Mouse (Mus musculus): ENCODE data around the gene Kazn. TPM values are rescaled to one million over a fixed set of nuclear protein-coding genes. Genes with fewer than 3 reads are reported as not detected.

The Kazn gene
- polyA plus RNA-seq, 1 experiment: not detected

DNA sequence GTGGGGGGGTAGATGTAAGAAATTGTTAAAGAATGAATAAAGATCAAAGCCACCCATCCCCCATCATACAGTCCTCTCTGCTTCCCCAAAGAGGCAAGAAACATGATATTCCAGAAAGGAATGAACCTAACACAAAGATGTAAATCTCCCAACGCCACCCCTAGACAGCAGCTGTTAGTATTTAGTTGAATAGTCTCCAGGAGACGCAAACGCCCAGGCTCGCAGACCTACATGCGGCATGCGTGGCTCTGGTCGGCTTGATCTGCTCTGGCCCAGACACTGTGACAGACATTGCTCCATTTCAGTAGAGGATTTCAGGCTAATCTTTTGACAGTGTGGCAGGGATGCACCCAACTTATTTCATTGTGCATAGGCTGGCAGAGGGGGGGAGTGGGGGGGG, 120.7 kb downstream of the Kazn start:
- Histone ChIP-seq H3K79me3 (ENCODE audit: low read depth) (no peaks in the 10 kb centered on the region), H3ac (ENCODE audit: control insufficient read depth, insufficient read length, low read depth) (no peak overlapping the region), H3K79me2 (ENCODE audit: control insufficient read depth, insufficient read depth) (no peaks in the 10 kb centered on the region), H3K36me3 (ENCODE audit: control insufficient read depth, insufficient read depth) (no peaks in the 10 kb centered on the region), H3K4me3 (ENCODE audit: insufficient read depth, poor library complexity, severe bottlenecking) (no peak overlapping the region), H3K27me3 (ENCODE audit: control insufficient read depth, insufficient read depth, insufficient read length) (no peaks in the 10 kb centered on the region)
- no peak for TF ChIP-seq CTCF (IDR thresholded peaks at IDR 0.05; ENCODE audit: control insufficient read depth, insufficient read depth, insufficient read length)
- TF ChIP-seq CEBPB (IDR thresholded peaks at IDR 0.05; ENCODE audit: low read depth): no peak
- no peak for TF ChIP-seq FOSL1 (IDR thresholded peaks at IDR 0.05; ENCODE audit: insufficient read depth, low read length, poor library complexity, severe bottlenecking)
- no peak for TF ChIP-seq MYOD1 (IDR thresholded peaks at IDR 0.05; ENCODE audit: control insufficient read depth, insufficient read length, low read depth)
- no peak for TF ChIP-seq MYOG (IDR thresholded peaks at IDR 0.05; ENCODE audit: control insufficient read depth, extremely low read depth, insufficient read length)
- no peak for TF ChIP-seq MAX (IDR thresholded peaks at IDR 0.05)
- TF ChIP-seq USF1 (IDR thresholded peaks at IDR 0.05; ENCODE audit: low read depth): no peak

DNA sequence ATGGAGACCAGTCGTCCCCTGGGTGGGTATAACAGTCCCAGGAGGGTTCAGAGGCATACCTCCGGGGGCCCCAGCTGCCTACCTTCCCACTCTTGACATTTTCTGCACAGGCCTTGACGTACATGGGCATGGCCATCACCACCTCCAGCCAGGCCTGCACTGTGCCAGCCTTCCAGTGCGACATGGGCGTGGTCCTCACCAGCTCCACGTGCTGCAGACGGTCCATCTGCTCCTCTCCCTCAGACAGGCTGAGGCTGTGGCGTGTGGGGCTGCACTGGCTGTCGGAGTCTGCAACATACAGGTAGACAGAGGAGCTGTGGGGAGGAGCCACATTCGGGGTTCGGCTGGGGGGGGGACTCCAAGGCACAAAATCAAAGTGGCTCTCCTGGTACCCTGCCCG, 121.2 kb downstream of the Kazn start:
- Histone ChIP-seq H3K79me3 (ENCODE audit: low read depth) (no peaks in the 10 kb centered on the region), H3ac (ENCODE audit: control insufficient read depth, insufficient read length, low read depth) (no peak overlapping the region), H3K27me3 (ENCODE audit: control insufficient read depth, insufficient read depth, insufficient read length) (no peaks in the 10 kb centered on the region), H3K36me3 (ENCODE audit: control insufficient read depth, insufficient read depth) (no peaks in the 10 kb centered on the region), H3K79me2 (ENCODE audit: control insufficient read depth, insufficient read depth) (no peaks in the 10 kb centered on the region), H3K4me3 (ENCODE audit: insufficient read depth, poor library complexity, severe bottlenecking) (no peak overlapping the region)
- no peak for TF ChIP-seq CEBPB (IDR thresholded peaks at IDR 0.05; ENCODE audit: low read depth)
- TF ChIP-seq USF1 (IDR thresholded peaks at IDR 0.05; ENCODE audit: low read depth): no peak
- TF ChIP-seq FOSL1 (IDR thresholded peaks at IDR 0.05; ENCODE audit: insufficient read depth, low read length, poor library complexity, severe bottlenecking): no peak
- TF ChIP-seq MYOD1 (IDR thresholded peaks at IDR 0.05; ENCODE audit: control insufficient read depth, insufficient read length, low read depth): no peak
- TF ChIP-seq MYOG (IDR thresholded peaks at IDR 0.05; ENCODE audit: control insufficient read depth, extremely low read depth, insufficient read length): no peak
- no peak for TF ChIP-seq CTCF (IDR thresholded peaks at IDR 0.05; ENCODE audit: control insufficient read depth, insufficient read depth, insufficient read length)
- TF ChIP-seq MAX (IDR thresholded peaks at IDR 0.05): no peak

DNA sequence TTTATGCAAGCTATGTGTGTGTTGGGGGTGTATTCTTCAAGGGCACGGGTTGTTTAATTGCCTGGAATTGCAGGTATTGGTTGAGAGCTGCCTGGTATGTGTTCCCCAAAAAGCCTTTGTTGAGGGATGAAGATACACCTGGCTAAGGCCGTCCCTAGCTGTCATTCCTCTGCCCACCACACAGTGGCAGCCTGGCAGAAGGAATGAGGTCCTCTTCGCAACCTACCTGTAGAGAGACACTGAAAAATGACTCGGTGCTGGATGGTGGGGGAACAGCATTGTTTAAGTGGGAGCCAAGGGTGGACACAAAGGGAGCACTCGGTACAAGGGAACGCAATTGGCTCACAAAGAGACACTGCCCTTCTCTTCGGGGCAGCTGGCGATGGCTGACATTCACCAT, 125.9 kb downstream of the Kazn start:
- Histone ChIP-seq H3K27me3 (ENCODE audit: control insufficient read depth, insufficient read depth, insufficient read length) (no peaks in the 10 kb centered on the region), H3K36me3 (ENCODE audit: control insufficient read depth, insufficient read depth) (no peaks in the 10 kb centered on the region), H3K79me2 (ENCODE audit: control insufficient read depth, insufficient read depth) (no peaks in the 10 kb centered on the region), H3ac (ENCODE audit: control insufficient read depth, insufficient read length, low read depth) (no peak overlapping the region), H3K79me3 (ENCODE audit: low read depth) (no peaks in the 10 kb centered on the region), H3K4me3 (ENCODE audit: insufficient read depth, poor library complexity, severe bottlenecking) (no peak overlapping the region)
- TF ChIP-seq MYOG (IDR thresholded peaks at IDR 0.05; ENCODE audit: control insufficient read depth, extremely low read depth, insufficient read length) (no peak), CTCF (IDR thresholded peaks at IDR 0.05; ENCODE audit: control insufficient read depth, insufficient read depth, insufficient read length) (no peak), USF1 (IDR thresholded peaks at IDR 0.05; ENCODE audit: low read depth) (no peak), MYOD1 (IDR thresholded peaks at IDR 0.05; ENCODE audit: control insufficient read depth, insufficient read length, low read depth) (no peak), MAX (IDR thresholded peaks at IDR 0.05) (no peak), FOSL1 (IDR thresholded peaks at IDR 0.05; ENCODE audit: insufficient read depth, low read length, poor library complexity, severe bottlenecking) (no peak), CEBPB (IDR thresholded peaks at IDR 0.05; ENCODE audit: low read depth) (no peak)

DNA sequence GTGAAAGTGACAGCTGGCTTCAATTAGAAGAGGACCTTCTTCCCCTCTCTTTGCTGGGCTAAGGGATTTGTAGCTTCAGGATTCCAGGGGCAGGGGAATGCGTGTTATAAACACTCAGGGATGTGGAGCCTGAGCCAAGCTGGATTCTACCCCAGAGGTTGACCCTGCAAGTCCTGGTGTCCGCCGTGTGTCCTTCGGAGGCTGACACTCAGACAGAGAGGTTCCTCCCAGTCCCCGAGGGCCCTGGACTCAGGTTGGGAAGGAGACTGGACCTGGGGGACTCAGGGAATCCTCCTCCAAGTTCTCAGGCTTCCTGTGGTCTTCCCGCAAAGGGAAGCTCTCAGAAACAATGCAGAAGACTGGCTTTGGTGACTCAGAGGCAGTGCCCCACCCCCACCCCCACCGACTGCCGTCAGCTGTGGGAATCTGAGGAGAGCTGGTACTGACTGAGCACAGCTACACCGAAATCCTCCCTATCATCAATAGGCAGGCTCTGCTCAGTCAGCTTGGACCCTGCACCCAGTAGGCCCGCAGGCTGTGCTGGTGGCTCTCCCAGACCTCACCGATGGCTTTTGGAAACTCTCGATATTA, 136.0 kb downstream of the Kazn start:
- Histone ChIP-seq H3K79me2 (ENCODE audit: control insufficient read depth, insufficient read depth) (no peaks in the 10 kb centered on the region), H3K4me3 (ENCODE audit: insufficient read depth, poor library complexity, severe bottlenecking) (no peak overlapping the region), H3K79me3 (ENCODE audit: low read depth) (no peaks in the 10 kb centered on the region), H3K27me3 (ENCODE audit: control insufficient read depth, insufficient read depth, insufficient read length) (no peaks in the 10 kb centered on the region), H3ac (ENCODE audit: control insufficient read depth, insufficient read length, low read depth) (no peak overlapping the region), H3K36me3 (ENCODE audit: control insufficient read depth, insufficient read depth) (no peaks in the 10 kb centered on the region)
- TF ChIP-seq FOSL1 (IDR thresholded peaks at IDR 0.05; ENCODE audit: insufficient read depth, low read length, poor library complexity, severe bottlenecking) (no peak), MAX (IDR thresholded peaks at IDR 0.05) (no peak), MYOD1 (IDR thresholded peaks at IDR 0.05; ENCODE audit: control insufficient read depth, insufficient read length, low read depth) (no peak), MYOG (IDR thresholded peaks at IDR 0.05; ENCODE audit: control insufficient read depth, extremely low read depth, insufficient read length) (no peak), CEBPB (IDR thresholded peaks at IDR 0.05; ENCODE audit: low read depth) (no peak), CTCF (IDR thresholded peaks at IDR 0.05; ENCODE audit: control insufficient read depth, insufficient read depth, insufficient read length) (no peak), USF1 (IDR thresholded peaks at IDR 0.05; ENCODE audit: low read depth) (no peak)

DNA sequence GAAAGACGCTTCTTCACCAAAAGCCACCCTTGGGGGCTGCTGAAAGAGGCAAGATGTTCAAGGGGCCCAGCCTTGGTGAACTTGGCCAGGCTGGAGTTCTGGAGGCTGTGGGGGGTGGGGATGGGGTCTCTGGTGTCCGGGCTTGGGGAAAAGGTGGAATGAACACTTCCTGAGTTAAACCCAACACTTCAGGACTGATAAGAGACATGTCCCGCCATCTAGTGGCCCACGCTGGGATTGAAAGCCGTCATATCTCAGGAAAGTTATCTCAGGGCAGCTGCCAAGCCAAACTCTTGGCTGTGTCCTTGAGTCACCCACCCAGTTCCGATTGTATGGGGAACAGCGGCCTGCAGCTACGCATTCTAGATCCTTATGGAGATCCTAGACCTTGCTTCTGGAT, 140.9 kb downstream of the Kazn start:
- Histone ChIP-seq H3K36me3 (ENCODE audit: control insufficient read depth, insufficient read depth) (no peaks in the 10 kb centered on the region), H3K79me3 (ENCODE audit: low read depth) (no peaks in the 10 kb centered on the region), H3K79me2 (ENCODE audit: control insufficient read depth, insufficient read depth) (no peaks in the 10 kb centered on the region), H3K4me3 (ENCODE audit: insufficient read depth, poor library complexity, severe bottlenecking) (no peak overlapping the region), H3K27me3 (ENCODE audit: control insufficient read depth, insufficient read depth, insufficient read length) (no peaks in the 10 kb centered on the region), H3ac (ENCODE audit: control insufficient read depth, insufficient read length, low read depth) (no peak overlapping the region)
- TF ChIP-seq MYOD1 (IDR thresholded peaks at IDR 0.05; ENCODE audit: control insufficient read depth, insufficient read length, low read depth) (no peak), MYOG (IDR thresholded peaks at IDR 0.05; ENCODE audit: control insufficient read depth, extremely low read depth, insufficient read length) (no peak), USF1 (IDR thresholded peaks at IDR 0.05; ENCODE audit: low read depth) (no peak), FOSL1 (IDR thresholded peaks at IDR 0.05; ENCODE audit: insufficient read depth, low read length, poor library complexity, severe bottlenecking) (no peak), CEBPB (IDR thresholded peaks at IDR 0.05; ENCODE audit: low read depth) (no peak), CTCF (IDR thresholded peaks at IDR 0.05; ENCODE audit: control insufficient read depth, insufficient read depth, insufficient read length) (no peak), MAX (IDR thresholded peaks at IDR 0.05) (no peak)

Measured in C2C12 (cell line).